Mouse (Mus musculus) T-helper 1 cell (primary cell): ENCODE measurements around the gene Ptbp2.

Source experiments
- in situ Hi-C: fragments of 300-600 bp; cut with MboI, MseI; formaldehyde crosslinking; loops from one replicate; pipeline ENCODE4 v1.15.1; 2025; ENCODE audit warnings: high pct_unique_total_duplicates

Ptbp2 gene

GRCm38 (mm10) chr3:119684741-119685140 is 99.5 kb downstream of the Ptbp2 start:
- in situ Hi-C loops, result no loop called here
